Mouse (Mus musculus) stomach, postnatal 0 days (tissue): Measurements from ENCODE around the gene Rangap1.

ENCODE experiments used
- CTCF ChIP-seq: IDR thresholded peaks from 2 replicates; pipeline ENCODE4 v1.5.1; 2016; ENCODE audit warnings: antibody characterized with exemption, low read depth, mild to moderate bottlenecking, moderate library complexity
- EP300 ChIP-seq: optimal IDR thresholded peaks from 2 replicates; pipeline ENCODE3; 2016; ENCODE audit warnings: antibody characterized with exemption

DNA sequence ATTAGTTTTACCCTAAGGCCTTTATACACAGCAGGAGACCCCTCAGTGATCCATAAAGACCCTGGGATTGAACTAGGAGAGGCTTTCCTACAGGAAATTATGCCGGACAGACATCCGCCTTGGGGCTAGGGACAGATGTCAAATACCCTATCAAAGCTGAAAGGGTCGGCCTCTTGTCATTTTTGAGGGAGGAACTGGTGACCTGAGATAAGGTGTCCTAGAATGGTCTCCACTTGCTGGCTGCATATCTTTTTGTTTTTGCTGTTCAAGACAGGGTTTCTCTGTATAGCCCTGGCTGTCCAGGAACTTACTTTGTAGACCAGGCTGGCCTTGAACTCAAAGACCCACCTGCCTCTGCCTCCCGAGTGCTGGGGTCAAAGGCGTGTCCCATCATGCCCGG lies 19.2 kb upstream of the Rangap1 start:
- TF ChIP-seq CTCF (no peak), EP300 (no peak)
